Mouse (Mus musculus) neutrophil, adult 59 days (primary cell): ENCODE results near the gene Dcaf15. TPM values are rescaled to one million over a fixed set of nuclear protein-coding genes. Genes with fewer than 3 reads are reported as not detected.

Source experiments
- total RNA-seq, 2 experiments: library from RNA; stranded (reverse); gene quantifications; 1 replicate in 1 of 2; 2 replicates in 1 of 2; pipeline ENCODE4 v1.2.4; 2023

Gene Dcaf15
- 10 to 100 TPM; 23.7 to 28.3 TPM for total RNA-seq

GRCm38 (mm10) chr8:84104697-84105609 lies at the start of gene Dcaf15:
TSS of gene Dcaf15 (minus strand) at chr8:84104768.

GRCm38 (mm10) chr8:84147769-84148530 lies 43.4 kb upstream of the Dcaf15 start, which contains the start of the genes Cc2d1a and 4930432K21Rik:
TSS of gene Cc2d1a (minus strand) at chr8:84147936.
TSS of gene 4930432K21Rik (plus strand) at chr8:84148025.

GRCm38 (mm10) chr8:84125656-84126055 lies 21.1 kb upstream of the Dcaf15 start, which contains the start of gene Podnl1:
TSS of gene Podnl1 (plus strand) at chr8:84125989.

GRCm38 (mm10) chr8:84066291-84066930 lies 38.2 kb downstream of the Dcaf15 start, which contains the start of gene Rfx1:
TSS of gene Rfx1 (plus strand) at chr8:84066834.

GRCm38 (mm10) chr8:84065037-84065436 lies 39.5 kb downstream of the Dcaf15 start, which contains the start of gene Gm10643:
TSS of gene Gm10643 (minus strand) at chr8:84065137.

Other genes with a start within 250 kb of the Dcaf15 start
- gene Adgrl1, start 204.7 kb downstream of the Dcaf15 start, total RNA-seq: 1 to 10 TPM; 1.4 to 2.7 TPM
- gene Gm10644, start 149.6 kb downstream of the Dcaf15 start, total RNA-seq: under 1 TPM in 1 of 2 experiments, not detected in 1; 0.26 TPM
- 10 to 100 TPM; 47.9 to 50.2 TPM for gene Asf1b, start 149.3 kb downstream of the Dcaf15 start, total RNA-seq
- 10 to 100 TPM; 33.3 to 34.6 TPM for gene Prkaca, start 131.8 kb downstream of the Dcaf15 start, total RNA-seq
- gene Samd1, start 107.1 kb downstream of the Dcaf15 start, total RNA-seq: 10 to 100 TPM; 35.0 to 52.0 TPM
- not detected for gene 1700067K01Rik, start 103.3 kb downstream of the Dcaf15 start, total RNA-seq
- not detected for gene 2210011C24Rik, start 92.6 kb downstream of the Dcaf15 start, total RNA-seq
- gene Palm3, start 83.3 kb downstream of the Dcaf15 start, total RNA-seq: not detected
- 1 to 10 TPM in 1 of 2 experiments, under 1 TPM in 1; 0.89 to 2.0 TPM for gene Il27ra, start 62.2 kb downstream of the Dcaf15 start, total RNA-seq
- not detected for gene Rln3, start 59.8 kb downstream of the Dcaf15 start, total RNA-seq
- 1 to 10 TPM; 1.5 to 1.9 TPM for gene Gm10643, start 39.6 kb downstream of the Dcaf15 start, total RNA-seq
- 10 to 100 TPM; 35.4 to 36.8 TPM for gene Rfx1, start 37.9 kb downstream of the Dcaf15 start, total RNA-seq
- gene Podnl1, start 21.2 kb upstream of the Dcaf15 start, total RNA-seq: under 1 TPM in 1 of 2 experiments, not detected in 1; 0.31 TPM
- 10 to 100 TPM; 15.7 to 19.0 TPM for gene Cc2d1a, start 43.2 kb upstream of the Dcaf15 start, total RNA-seq
- gene 4930432K21Rik, start 43.3 kb upstream of the Dcaf15 start, total RNA-seq: under 1 TPM; 0.16 to 0.35 TPM
- not detected for gene Nanos3, start 80.4 kb upstream of the Dcaf15 start, total RNA-seq
- 10 to 100 TPM; 43.5 to 44.8 TPM for gene Zswim4, start 132.3 kb upstream of the Dcaf15 start, total RNA-seq
- gene D8Ertd738e, start 145.0 kb upstream of the Dcaf15 start, total RNA-seq: 100 to 1,000 TPM; 181 to 189 TPM
- 10 to 100 TPM; 12.6 to 13.3 TPM for gene Mri1, start 152.6 kb upstream of the Dcaf15 start, total RNA-seq
- gene Ccdc130, start 165.6 kb upstream of the Dcaf15 start, total RNA-seq: 10 to 100 TPM; 16.9 to 26.6 TPM